Mouse (Mus musculus) heart, postnatal 0 days (tissue): ENCODE results near the gene Casp7.

Source experiments
- CTCF ChIP-seq: IDR thresholded peaks from 2 replicates; pipeline ENCODE4 v1.5.1; 2016; ENCODE audit warnings: antibody characterized with exemption, control low read depth, low read depth
- EP300 ChIP-seq: IDR thresholded peaks from 2 replicates; pipeline ENCODE4 v1.6.1; 2016; ENCODE audit warnings: antibody characterized with exemption, low read depth

DNA sequence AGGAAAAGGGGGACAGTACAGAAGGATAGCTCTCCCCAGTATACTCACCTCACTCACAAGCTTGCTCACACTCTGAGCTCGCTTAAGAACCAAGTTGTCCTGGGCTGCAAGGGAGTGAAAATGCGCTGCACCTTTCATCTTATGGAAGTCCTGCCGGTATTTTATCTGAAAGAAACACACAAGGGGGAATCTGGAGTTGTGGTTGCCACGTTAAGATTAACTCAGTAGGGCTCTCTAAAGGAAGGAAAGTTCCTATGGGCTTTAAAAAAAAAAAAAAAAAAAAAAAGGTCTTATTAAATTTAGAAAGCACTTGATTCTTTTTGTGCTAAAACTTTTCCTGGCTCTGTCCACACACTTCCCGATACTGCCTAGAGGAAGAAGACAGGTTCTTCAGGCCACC is 18.9 kb upstream of the Casp7 start:
- TF ChIP-seq CTCF = no peak
- no peak for TF ChIP-seq EP300
